Mouse (Mus musculus) megakaryocyte progenitor cell, adult 5-6 weeks (primary cell): ENCODE results near the gene Hmcn2. TPM values are rescaled to one million over a fixed set of nuclear protein-coding genes. Genes with fewer than 3 reads are reported as not detected.

ENCODE experiments used
- ATAC-seq: replicated peaks from 2 replicates; pipeline ENCODE4 v1.8.0; 2016; ENCODE audit warnings: mild to moderate bottlenecking, moderate TSS enrichment, inconsistent platforms; ENCODE audit not compliant: poor library complexity
- total RNA-seq, 2 experiments: library from RNA; stranded (forward) in 1 of 2; stranded (reverse) in 1 of 2; fragments of 157-497, 149-512 nt in 1 of 2; fragments of 200-1000 nt in 1 of 2; gene quantifications; 2 replicates each; pipeline versions ENCODE4 v1.2.3 to v1.2.4; 2015 to 2017

Hmcn2 gene
- total RNA-seq, 2 experiments from 2014 or later, result 0.21 TPM; not detected in 1

DNA sequence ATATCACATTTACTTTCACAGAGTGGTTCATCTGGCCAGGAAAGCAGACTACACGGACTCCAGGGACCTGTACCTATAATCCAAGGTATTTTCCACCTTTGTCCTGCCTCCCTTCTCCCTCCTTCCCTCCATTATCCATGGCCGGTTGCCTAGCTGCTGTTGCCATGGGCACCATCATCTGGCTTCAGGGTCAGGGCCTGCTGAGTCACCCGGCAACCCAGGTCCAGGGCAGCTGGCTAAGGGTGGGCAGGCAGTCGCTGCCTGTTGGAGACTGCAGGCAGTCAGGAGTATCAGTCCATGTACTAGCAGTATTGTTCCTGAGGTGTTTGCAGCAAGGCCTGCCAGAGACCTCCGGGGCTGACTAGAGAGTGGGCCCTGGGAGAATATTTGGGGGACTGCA lies 160.5 kb downstream of the Hmcn2 start:
- ATAC-seq, result no peak

DNA sequence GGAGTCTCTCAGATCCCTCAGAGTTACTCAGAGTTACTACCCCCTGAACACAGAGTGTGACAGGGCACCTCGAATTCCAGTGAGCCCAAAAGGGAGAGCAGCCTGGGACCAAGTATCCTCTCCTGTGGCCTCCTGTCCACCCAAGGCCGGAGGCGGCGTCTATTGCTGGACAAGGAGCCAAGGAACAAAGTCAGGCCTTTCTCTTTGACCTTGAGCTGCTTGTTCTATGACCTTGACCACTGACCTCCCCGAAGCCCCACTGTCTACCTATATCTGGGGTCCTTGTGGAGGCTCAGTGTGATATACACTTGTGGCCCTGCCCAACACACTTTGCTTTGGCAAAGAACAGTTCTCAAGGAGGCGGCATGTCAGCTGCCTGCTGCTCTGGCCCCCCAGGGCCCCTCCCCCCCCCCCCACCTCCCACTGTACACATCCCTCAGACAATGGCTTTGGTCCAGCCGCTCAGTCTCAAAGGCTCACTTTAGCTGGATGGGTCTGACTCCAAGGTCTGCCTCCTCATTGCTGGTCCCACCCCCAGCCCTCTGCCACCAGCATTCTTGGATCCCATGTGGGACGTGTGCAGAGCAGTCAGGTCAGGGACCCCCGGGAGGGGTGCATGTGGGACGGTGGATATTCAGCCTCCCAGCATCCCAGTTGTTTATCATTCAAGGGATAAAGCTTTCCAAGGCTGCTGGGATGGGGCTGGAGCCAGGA lies 162.0 kb downstream of the Hmcn2 start:
- ATAC-seq, result no peak

DNA sequence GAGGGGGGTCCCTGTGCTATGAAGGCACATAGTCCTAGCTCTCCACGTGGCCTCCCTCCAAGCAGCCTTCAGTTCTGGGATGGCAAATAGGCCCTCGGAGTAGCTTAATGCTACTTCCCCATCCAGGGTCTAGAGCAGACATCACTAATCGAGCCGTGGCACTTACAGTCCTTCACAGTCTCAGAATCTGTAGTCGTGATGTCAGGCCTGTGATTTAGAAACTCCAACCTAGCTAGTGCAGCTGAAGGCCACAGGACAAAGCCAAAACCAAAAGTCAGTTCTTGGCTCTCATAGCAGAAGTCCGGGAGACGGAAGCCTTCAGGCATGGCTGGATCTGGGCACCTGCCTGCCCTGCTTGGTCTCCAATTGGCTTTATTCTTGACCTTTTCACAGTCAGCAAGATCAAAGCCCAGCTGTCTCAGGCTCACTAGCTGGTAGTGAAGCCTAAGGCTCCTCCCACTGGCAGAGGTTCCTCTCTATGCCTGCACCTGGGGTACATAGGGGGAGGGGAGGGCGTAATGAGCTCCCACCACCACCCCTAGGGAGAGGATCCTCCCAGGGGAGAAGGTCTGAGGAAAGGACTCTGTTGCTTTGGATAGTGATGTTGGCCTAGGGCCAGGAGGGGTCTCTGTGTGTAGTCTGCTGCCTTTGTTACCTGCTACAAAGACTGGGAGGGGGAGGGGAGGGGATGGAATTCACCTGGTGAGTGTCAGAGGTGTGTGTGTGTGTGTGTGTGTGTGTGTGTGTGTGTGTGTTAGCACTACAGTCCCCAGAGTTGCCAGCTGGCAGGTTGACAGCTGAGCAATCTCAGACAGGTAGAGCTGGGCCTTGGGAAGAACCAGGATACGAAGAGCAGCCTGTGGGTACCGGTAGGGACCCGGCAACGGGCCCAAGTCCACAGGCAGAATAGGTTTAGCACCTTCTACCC lies 163.3 kb downstream of the Hmcn2 start:
- ATAC-seq, result no peak

DNA sequence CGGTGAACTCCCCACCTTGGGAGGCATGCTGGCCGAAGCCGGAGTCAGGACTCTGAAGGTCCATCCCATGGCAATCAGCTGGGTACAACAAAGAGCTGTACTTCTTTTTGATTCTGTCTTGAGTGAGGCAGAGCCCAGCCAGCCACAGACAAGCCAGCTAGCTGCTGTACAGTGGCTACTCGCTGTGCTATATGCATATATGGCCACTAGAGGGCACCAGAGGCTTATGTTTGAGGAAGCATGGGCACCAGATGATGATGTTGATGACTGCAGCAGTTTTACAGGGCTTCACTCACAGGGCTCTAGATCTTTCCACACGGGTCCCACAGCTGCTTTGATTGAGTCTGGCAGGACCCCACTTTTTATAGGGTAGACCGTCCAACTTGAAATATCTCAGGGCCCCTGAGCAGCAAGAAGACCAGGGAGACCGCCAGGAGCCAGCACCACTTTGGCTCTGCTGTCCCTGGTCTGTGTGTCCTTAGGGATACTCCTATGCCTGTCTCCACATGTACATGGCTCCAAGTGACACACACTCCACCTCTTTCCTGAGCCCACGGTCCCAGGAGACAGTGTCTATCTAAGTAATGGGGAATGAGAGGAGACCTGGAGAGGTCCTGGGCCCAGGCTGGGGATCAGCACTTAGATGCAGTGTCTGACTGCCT lies 168.8 kb downstream of the Hmcn2 start:
- ATAC-seq, result peak; percentile 95

DNA sequence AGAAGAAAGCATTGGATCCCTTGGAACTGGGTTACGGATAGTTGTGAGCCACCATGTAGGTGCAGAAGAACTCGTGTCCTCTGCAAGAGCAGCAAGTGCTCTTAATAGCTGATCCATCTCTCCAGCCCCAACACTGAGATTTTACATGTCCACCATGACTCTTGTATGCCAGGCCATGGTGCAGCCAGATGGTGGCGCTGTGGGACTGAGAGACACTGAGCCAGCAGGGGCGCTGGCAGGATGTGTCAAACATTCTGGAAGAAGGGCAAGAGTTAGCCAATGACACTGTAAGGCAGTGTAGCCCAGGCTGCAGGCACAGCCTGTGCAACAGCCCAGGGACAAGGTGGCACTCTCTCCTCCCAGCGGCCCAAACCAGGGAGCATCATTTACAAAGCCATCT lies 170.0 kb downstream of the Hmcn2 start:
- peak; percentile 73 for ATAC-seq

DNA sequence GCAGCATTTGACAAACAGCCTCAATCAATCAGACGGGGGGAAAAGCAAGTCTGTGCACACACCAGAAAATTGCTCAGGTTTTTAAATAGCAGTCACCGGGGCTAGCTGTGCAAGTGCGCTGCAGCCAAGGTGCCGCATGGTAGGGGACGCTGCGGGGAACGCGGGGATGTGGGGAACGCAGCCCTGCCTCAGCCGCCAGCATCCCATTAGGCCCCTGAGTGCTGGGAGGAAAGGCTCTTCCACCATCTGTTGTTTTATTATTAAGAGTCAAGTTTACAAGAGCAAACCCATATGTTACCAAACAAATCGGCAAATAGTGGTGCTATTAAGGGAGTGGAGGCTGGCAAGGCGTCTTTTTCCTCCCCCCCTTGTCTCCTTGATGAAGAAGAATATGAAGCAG lies 175.0 kb downstream of the Hmcn2 start:
- no peak for ATAC-seq

DNA sequence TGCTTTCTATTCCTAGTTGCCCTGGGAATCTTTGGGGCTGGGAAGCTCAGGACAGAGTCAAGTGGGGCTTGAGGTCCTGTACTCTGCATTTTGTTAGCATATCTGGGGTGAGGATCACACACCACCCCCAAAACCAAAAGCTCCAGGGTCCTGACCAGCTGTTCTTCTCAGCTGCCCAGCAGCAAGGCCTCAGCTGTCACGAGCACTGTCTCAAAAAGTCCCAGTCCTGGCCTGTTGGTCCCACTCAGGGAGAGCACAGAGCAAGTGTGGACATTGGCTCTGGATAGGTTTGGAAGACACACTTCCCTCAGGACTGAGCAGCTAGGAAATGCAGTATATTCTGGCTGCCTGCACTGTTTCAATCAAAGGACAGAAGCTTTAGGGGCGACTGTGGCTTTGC lies 176.3 kb downstream of the Hmcn2 start:
- ATAC-seq, result no peak

DNA sequence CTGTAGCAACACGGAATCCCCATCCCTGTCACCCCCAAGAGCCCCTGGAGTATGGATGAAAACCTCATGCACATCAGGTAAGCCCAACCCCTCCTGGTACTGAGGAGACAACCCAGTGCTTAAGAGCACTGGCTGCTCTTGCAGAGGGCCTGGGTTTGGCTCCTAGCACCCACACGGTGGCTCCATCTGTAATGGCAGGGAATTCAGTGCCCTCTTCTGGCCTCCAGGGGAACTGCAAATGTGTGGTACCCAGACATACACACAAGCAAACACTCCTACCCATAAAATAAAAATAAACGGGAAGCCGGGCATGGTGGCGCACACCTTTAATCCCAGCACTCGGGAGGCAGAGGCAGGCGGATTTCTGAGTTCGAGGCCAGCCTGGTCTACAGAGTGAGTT lies 178.1 kb downstream of the Hmcn2 start:
- no peak for ATAC-seq

DNA sequence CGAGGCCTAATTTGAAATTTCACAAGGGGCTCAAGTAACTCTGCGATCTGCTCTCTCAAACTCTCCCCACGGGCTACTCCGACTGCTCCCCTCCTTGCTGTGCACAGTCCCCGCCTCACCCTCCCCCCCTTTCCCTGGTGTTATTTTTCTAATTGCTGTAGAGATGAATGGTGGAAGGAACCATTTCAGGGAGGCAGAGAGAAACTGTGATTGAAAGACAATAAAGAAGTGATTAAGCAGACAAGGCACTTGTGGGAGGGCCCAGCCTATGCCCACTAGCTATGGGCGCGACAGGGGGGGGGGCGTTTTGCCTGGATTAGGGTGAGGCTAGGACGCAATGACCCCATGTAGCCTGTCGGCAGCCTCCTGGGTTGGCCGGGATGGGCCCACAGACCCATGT lies 179.0 kb downstream of the Hmcn2 start:
- ATAC-seq, result no peak

DNA sequence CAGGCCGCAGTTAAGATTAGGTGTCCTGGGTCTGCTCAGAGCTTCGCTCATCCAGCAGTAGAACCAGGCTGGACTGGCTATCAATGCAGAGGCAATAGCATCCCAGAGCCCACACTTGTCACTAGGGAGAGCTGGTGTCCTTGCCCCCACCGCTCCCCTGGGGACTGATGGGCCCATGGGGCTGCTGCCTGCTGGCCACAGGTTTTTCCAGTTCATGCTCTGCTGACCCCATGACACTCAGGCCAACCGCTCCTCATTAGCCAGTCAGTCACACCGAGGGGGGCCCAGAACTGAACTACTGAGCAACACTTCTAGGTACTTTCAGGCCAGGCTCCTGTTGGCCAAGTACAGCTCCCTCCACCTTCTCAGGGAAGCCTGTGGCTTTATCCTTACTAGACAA lies 180.1 kb downstream of the Hmcn2 start:
- ATAC-seq, result no peak

DNA sequence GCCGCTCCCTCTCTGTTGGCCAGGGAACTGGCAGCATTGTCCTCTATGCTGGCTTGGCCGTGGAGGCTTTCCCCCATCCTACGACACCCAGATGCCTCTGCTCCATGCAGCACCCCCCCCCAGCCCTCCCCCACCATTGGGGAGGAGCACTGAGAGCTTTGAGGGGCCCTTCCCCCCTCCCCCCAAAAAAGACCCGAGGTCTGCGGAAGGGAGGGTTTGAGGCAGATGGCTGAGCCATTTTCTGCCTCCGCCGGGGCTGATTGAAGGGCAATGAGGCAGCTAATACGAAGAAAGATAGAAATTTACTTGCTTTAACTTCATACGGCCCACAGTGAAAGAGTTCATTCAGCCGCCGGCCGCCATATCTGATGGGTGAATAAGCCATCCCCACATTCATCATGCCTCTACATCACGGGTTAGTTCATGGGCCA lies 180.8 kb downstream of the Hmcn2 start:
- ATAC-seq, result no peak

DNA sequence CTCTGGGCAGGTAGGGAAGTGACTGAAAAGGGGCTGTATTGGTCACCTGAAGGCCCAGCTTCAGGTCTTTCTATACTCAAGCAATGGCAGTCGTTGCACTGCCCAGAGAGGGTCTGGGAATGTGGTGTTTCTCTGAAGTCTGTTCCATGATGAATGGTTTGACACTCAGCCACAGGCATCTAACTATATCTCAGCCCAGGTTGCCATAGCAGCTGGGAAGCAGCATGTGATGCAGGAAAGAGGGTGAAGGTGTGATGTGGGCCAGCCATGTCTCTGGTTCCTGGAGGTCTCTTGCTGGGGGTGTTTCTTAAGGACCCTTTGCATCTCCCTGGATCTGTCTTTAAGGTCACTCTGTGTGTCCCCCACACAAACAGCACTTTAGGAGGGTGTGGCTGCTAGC lies 181.9 kb downstream of the Hmcn2 start:
- ATAC-seq, result no peak

DNA sequence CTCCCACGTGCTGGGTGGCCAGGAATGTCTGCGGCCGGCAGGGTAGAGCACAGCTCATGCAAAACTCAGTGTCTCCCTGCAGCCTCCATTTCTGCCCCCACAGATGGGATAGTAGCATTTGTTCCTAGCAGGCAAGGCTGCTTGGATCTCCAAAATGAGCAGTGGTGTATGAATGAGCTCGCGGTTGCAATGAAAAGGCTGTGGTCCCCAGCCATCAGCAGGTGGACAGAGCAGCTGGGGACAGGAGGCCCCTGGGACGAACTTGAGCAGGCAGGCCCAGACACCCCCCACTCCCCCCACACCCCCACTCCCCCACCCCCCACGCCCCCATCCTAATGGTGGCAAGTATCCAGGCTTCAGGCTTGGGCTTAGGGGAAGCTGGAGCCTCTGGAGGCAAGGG lies 182.9 kb downstream of the Hmcn2 start:
- ATAC-seq, result no peak

DNA sequence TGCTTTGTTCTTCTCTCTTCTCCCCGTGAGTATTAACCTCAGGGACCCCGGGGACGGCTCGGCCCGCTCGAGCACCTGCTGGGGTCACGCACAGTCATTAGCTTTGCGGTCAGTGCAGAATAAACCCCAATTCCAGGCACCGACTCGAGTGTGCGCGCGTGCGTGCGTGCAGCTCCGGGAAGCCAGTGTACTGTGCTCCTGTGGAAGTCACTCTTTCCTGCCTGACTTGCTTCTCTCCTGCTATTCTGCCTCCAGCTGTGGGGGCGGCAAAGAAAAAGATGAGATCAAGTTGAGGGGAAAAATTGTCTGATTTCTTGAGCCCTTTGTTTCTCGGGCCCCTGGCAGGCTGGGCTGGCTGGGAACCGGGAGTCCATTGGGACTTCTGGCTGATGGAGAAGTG lies 183.4 kb downstream of the Hmcn2 start:
- ATAC-seq, result no peak

DNA sequence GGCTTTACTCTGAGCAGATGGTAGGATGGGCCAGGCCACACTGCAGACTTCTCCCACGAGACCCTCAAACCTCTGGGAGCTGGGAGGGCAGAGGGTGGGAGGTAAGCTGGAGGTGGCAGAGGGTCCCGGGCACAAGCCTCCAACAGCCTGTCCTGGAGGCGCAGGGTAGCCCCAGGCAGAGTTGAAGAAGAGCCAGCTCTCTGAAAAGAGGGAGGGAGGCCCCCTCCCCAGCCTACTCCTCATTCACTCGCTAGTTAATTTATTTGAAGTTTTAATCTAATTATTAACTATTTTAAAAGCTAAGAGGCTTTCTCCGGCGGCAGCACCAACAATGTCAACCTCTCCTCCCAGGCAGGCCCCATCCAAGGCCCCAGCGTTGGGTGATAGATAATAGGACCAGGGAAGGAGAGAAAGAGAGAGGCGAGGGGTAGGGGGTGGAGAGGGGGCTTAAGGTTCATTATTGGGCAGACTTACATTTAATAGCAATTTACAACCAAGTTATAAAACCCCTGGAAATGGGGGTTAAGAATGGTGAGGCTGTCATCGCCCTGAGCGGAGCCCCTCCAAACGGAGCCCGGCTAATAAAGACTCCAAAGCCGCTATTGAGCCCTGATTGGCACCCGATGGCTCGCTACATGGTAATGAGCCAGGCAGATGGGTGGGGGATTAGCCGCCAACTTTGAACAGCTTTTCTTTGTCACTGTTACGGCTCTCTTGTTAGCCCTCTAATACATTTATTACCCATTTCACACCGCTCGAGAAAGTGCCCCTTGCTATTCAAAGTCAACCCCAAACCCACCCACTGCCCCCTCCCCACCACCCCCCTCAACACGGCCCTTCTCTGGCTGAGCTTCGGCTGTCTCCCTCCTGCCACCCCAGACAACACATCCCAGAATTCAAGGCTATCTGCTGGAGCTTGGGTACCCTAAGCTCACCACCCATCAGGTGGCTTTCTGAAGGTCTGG lies 185.4 kb downstream of the Hmcn2 start:
- no peak for ATAC-seq

DNA sequence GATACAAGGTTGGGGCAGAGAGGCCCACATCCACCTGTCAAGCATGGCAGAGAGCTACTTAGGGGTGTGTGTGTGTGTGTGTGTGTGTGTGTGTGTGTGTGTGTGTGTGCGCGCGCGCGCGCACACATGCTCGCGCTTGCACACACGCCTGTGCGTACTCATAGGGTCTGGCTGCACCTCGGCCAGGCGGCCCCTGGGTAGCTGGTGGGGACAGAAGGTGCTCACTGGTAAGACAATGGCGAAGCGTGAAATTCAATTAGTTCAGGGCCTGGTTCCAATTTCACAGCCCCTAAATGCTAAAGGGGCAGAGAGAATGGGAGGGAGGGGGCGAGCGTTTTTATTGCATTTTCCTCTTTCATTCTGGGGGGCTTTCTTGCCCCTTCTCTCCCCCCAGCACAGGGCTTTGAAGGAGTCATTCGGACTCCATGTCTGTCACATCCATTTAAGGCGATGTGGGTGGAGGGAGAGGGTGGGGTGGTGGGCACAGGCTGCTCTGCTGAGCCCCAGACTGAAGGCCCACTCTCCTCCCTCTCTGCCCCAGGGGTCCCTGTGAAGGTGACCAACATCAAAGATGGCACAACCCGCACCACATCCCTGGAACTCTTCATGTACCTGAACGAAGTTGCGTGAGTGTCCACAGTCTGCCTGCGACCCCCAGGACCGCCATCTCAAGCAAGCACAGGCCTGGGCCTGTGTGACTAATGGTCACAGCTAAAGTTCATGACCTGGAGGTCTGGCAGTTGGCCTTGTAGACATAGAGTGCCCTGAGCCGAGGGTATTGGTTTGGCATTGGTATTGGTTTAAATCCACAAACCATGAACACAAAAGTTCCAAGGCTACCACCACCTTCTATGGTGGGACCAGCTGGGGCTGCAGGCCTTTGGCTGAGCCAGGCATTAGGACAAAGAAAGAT lies 186.3 kb downstream of the Hmcn2 start:
- ATAC-seq, result no peak

DNA sequence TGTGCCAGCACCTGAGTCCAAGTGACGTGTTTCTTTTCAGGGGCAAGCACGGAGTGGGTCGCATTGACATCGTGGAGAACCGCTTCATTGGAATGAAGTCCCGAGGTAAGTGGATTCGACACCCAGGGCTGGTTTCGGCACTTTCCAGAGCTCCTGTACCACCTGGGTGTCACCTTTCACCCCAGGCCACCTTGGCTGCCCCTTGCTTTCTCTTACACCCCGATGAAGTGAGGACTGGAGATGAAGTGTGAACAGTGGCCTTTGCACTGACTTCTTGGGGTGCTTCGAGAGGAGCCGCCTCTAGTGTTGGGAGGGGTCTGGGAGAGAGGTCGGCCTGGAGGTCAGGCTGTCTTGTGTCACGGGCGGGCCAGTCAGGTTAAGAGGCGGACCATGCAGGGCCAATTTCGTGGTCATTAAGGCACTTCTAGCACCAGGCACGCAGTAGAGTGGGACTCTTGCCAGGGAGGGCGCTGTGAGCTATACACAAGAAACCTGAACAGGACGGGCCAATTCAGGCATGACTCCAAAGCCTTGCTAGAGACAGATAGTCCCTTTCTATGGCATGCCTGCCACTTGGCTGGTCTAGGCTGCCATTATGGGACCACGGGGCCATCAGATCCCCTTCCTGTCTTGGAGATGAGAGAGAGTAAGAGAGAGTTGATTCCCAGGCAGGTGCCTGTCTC lies 187.4 kb downstream of the Hmcn2 start:
- no peak for ATAC-seq

DNA sequence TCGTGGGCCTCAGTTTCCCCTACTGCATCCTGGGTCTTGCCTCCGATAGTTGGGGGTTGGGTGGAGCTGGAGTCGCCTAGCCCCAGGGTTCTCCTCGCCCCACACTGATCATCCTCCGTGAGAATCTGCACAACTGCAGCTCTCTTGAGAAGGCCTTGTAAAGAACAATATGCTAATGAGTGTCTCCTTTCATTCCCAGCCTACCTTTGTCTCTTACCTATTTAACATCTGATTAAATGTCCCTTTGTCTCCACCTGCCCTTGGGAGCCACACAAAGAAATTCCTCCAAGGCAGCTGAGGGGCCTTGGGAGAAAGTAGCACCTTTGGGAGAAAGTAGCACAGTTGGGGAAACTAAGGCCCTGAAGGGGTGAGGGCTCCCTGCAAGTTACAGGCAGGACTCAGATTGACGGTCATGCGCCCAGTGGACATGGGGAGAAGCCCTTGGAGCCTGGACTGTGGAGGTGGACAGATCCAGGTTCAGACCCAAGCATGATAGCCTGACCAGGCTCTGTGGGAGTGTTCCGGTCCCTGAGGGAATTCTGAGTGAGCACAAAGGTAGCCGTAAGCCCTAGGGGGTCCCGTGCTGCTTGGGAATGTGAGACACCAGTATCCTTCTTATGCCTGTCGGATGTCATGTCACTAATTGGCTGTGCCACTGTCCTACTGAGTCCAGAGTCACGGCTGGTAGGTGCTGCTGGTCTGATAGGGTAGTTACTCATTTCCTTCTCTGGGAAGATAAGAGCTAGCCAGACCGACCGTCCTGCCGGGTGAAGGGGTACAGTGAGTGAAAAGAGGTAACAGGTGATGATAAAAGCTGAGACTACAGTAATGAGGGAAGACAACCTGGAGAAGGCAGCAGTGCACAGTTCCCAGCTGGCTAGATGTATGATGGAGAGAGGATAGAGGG lies 188.7 kb downstream of the Hmcn2 start:
- ATAC-seq, result no peak
